Mouse (Mus musculus) kidney, adult 8-10 months (tissue): ENCODE results near the gene Hist3h2a.
"Not testable (repeated sequence)": the region's sequence is repeated elsewhere in the genome, so short reads cannot be mapped to it uniquely, and the experiment has no call there.

Source experiments
- DNase-seq, 2 experiments: peaks; one replicate each; pipeline ENCODE4 v3.0.0; 2022

Hist3h2a gene

GRCm38 (mm10) chr11:58947798-58948528, 6.5 kb upstream of the Hist3h2a start:
- DNase-seq = no peak

DNA sequence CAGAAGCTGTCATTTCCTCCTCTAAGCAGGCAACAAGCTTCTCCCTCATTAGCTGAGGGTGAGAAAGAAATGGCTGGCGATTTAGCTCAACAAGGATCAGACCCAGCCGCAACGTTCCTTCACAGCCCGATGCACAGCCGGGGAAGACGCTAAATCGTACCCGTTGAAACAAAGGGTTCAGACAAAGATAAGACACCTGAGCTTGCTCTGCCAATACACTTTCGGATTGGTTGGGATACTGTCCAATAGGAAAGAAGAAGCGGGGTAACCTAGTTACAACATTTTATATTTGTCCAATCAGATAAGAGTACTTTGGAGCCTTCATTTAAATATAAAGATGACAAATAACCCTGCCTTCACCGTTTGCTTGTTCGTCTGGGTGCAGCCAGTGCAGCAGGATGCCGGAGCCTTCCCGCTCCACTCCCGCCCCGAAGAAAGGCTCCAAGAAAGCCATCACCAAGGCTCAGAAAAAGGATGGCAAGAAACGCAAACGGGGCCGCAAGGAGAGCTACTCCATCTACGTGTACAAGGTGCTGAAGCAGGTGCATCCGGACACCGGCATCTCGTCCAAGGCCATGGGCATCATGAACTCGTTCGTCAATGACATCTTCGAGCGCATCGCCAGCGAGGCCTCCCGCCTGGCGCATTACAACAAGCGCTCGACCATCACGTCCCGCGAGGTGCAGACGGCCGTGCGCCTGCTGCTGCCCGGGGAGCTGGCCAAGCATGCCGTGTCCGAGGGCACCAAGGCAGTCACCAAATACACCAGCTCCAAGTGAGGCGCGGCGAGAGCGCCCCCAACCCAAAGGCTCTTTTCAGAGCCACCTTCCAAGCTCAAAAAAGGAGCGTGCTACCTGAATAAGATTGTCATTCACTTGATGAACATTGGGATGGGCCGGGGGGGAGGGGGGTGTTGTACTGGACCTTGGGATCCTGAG, 5.7 kb upstream of the Hist3h2a start, which contains the start of gene Hist3h2ba:
Hist3h2ba (plus strand) TSS at position 379 of the 938 bp plus-strand sequence.
- DNase-seq = peak; percentile 46 to 79

DNA sequence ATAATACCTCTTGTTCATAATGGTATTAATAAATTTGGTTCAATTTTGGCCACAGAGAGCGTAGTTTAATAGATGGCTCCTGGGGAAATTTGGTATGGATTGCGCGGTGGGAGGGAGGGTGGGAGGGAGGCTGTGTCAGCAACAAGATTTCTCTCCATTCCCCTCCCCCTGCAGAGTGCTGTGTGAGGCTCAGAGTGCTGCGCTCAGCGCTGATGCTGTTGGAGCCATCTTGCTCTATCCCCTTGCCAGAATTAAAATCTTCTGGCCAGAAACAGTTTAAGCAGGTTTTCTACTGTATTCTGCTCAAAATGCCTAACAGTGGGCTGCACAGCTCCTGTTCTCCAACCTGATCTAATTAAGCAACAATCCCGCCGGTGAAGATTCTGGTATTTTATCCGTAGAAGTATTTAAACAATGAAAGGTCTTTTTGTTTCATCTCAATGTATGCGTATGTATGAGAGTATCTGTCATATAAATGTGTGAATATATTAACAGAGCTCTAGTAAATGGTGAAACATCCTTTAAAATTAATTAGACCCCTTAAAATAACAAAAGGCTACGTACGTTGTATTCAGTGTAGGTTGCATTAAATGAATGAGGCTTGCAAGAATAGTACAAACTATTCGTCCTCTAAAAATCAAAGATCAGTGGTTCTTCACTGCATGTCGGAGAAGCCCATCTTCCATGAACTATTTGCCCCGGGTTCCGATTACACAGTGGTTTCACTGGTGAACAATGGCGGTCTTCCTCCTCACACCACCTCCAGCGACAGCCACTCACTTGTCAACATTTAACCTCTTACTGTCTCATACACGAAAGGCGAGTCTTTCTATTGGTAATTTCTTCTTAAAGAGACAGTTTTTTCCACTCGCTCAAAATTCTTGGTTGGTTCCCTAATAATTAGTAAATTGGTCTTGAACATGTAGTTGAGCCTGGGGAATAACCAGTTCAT, 4.7 kb upstream of the Hist3h2a start:
- no peak for DNase-seq

DNA sequence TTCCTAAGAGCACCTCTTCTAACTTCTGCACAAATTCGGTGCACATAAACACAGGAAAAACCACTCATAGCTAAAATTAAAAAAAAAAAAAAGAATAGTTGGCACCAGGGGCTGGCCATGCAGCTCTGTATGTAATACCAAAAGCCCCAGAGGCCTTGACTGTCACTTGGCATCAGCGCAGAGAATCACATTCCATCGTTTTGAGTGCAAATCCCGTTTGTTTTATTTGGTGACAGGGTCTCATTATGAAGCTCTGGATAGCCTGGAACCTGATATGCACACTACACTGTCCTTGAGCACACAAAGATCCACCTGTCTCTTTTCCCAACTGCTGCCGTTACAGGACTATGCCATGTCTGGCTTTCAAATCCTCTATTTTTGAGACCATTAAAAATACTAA, 3.3 kb upstream of the Hist3h2a start:
- no peak for DNase-seq

GRCm38 (mm10) chr11:58953351-58954169, 925 bp upstream of the Hist3h2a start:
- DNase-seq = no peak

DNA sequence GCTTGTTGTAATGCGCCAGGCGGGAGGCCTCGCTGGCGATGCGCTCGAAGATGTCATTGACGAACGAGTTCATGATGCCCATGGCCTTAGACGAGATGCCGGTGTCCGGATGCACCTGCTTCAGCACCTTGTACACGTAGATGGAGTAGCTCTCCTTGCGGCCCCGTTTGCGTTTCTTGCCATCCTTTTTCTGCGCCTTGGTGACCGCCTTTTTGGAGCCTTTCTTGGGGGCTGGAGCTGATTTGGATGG, 390 bp upstream of the Hist3h2a start:
- not testable (repeated sequence) for DNase-seq

DNA sequence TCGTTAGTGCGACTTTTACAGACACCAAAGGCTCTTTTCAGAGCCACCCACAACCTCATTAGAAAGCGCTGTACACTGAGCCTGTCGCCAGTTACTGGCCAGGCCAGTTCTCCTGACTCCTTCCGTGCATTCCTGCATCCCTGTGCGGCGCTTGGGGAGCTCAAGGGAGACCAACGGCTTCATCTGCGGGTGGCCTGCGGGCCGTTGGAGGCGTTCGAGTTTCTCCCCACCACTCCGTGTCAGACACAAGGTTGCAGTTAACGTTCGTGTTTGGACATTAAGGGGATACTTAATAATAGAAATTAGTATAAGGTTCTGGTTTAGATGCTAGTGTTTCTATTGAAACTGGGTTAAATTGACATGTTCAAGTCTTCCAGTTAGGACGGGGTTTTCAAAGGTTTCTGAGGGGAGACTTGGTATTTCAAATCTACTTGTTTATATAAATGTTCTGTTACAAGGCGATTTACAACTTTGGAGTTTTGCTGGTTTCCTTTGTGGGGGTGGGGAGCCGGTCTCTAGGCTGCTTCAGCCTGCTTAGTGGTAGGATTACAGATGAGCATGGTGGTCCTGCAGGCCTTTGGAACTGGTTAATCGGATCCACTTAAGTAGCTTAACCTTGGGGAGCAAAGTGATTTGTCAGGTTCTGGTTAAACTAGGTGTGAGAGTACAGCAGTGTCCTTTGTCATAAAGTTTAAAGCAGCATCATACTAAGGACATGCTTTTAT, 820 bp downstream of the Hist3h2a start:
- no peak for DNase-seq

GRCm38 (mm10) chr11:58955868-58956257, 1.4 kb downstream of the Hist3h2a start:
- no peak for DNase-seq

DNA sequence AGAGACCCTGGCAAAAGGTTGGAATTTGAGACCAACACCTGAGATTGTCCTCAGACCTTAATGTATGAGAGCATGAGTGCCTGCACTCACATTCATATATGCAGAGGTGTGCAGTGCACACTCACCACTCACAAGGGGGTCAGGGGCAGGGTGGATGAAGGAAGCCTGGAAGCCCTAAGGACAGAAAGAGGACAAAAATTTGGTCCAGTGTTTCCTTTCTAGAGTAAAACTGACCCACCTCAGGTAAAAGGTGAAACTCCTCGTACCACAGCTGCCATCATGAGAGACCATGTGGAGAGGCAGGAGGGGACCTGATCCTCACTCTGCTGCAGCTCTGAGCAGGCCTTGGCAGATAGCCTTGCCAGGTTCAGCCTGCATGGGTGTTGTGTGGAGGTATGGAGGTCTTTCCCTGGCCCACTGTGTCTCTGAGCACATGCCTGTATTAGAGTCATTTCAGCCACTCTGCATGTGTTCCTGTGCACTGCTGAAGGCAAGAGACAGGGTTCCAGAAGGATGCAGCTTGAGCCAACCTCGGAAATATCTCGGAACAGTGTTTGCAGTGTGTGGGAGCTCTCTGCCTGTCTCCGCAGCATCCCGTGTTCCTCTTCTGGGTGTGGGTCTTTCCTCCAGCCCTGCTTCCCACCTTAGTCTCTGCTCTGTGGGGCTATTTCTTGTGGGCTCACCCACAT, 2.9 kb downstream of the Hist3h2a start:
- DNase-seq = no peak

GRCm38 (mm10) chr11:58958536-58958935, 4.1 kb downstream of the Hist3h2a start:
- no peak for DNase-seq

GRCm38 (mm10) chr11:58959186-58959825, 4.8 kb downstream of the Hist3h2a start:
- DNase-seq = no peak

- peak; percentile 78 to 87 for DNase-seq
These were observed 5.5 kb downstream of the Hist3h2a start for GRCm38 (mm10) chr11:58959921-58960465.

DNA sequence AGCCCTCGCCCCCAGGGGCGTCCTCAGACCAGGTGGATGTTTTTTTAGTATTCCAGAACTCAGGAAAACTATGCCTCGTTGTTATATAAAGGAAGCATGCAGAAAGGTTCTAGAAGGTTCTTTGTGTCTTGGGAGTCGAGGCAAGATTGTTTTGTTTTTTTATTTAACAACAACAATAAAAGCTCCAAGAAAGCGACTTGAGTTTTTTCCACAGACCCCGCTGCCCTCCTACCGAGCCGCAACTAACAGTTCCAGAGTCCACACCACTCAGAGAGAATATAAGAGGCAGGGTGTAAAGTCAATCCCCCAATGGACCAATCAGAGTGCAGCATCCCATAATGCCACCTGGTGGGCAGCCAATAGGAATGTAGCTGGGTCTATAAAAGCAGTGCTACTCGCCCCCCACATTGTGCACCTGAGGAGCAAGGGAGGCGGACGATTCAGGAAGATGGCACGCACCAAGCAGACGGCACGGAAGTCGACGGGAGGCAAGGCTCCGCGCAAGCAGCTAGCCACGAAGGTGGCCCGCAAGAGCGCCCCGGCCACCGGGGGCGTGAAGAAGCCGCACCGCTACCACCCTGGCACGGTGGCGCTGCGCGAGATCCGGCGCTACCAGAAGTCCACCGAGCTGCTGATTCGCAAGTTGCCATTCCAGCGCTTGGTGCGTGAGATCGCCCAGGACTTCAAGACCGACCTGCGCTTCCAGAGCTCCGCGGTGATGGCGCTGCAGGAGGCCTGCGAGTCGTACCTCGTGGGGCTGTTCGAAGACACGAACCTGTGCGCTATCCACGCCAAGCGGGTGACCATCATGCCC, 7.1 kb downstream of the Hist3h2a start:
- DNase-seq = no peak

- DNase-seq = peak; percentile 56 to 67
These were observed 9.1 kb downstream of the Hist3h2a start for GRCm38 (mm10) chr11:58963543-58963942.

GRCm38 (mm10) chr11:58964216-58964615, 9.7 kb downstream of the Hist3h2a start:
- no peak for DNase-seq

DNA sequence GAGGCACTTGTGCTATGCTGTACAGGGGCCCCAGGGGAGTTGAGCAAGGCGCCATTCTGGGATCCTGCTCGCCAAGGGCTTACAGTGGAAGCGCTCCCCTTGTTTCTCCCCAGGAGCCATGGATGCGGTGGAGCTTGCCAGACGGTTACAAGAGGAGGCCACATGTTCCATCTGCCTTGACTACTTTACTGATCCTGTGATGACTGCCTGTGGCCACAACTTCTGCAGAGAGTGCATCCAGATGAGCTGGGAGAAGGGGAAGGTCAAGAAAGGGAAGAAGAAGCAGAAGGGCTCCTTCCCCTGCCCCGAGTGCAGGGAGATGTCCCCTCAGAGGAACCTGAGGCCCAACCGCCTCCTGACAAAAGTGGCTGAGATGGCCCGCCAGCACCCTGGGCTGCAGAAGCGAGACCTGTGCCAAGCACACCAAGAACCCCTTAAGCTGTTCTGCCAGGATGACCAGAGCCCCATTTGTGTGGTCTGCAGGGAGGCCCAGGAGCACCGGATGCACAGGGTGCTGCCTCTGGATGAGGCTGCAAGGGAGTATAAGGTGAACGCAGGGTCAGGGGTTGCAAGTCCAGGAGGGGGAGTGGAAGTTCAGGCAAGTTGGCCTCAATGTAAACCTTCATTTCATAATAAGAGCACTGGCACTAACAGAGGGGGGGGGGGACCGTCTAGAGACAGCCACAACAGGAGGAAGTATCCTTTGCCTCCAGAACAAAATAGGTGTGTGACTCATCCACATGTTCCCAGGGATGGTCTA, 10.7 kb downstream of the Hist3h2a start:
- no peak for DNase-seq

- DNase-seq = peak in 1 of 2 experiments; percentile 50
These were observed 12.9 kb downstream of the Hist3h2a start for GRCm38 (mm10) chr11:58967346-58967745.

- no peak for DNase-seq
These were observed 14.1 kb downstream of the Hist3h2a start for GRCm38 (mm10) chr11:58968551-58968950.
